Mouse (Mus musculus): ENCODE data around the gene Capn1. TPM values are rescaled to one million over a fixed set of nuclear protein-coding genes. Genes with fewer than 3 reads are reported as not detected.

Gene Capn1
- total RNA-seq, 1 experiment from 2014 or later = 32.4 TPM

GRCm38 (mm10) chr19:5944145-5944544, 71.6 kb downstream of the Capn1 start:
- peak in 1 of 2 experiments; percentile 15; a peak in 1 of 4 replicates for ATAC-seq (replicated peaks in 1 of 2; ENCODE audit: insufficient read depth in 1 of 2, low FRiP score in 2 of 2, low TSS enrichment in 1 of 2, low read depth in 1 of 2, poor library complexity in 2 of 2, severe bottlenecking in 2 of 2)

- no peak for ATAC-seq (replicated peaks in 1 of 2; ENCODE audit: insufficient read depth in 1 of 2, low FRiP score in 2 of 2, low TSS enrichment in 1 of 2, low read depth in 1 of 2, poor library complexity in 2 of 2, severe bottlenecking in 2 of 2)
These were observed 72.3 kb downstream of the Capn1 start for GRCm38 (mm10) chr19:5943404-5943803.

GRCm38 (mm10) chr19:5942581-5942980, 73.1 kb downstream of the Capn1 start:
- ATAC-seq (replicated peaks in 1 of 2; ENCODE audit: insufficient read depth in 1 of 2, low FRiP score in 2 of 2, low TSS enrichment in 1 of 2, low read depth in 1 of 2, poor library complexity in 2 of 2, severe bottlenecking in 2 of 2) = no peak

- ATAC-seq (replicated peaks in 1 of 2; ENCODE audit: insufficient read depth in 1 of 2, low FRiP score in 2 of 2, low TSS enrichment in 1 of 2, low read depth in 1 of 2, poor library complexity in 2 of 2, severe bottlenecking in 2 of 2) = no peak
These were observed 75.0 kb downstream of the Capn1 start for GRCm38 (mm10) chr19:5940656-5941055.

GRCm38 (mm10) chr19:5940173-5940572, 75.5 kb downstream of the Capn1 start:
- no peak for ATAC-seq (replicated peaks in 1 of 2; ENCODE audit: insufficient read depth in 1 of 2, low FRiP score in 2 of 2, low TSS enrichment in 1 of 2, low read depth in 1 of 2, poor library complexity in 2 of 2, severe bottlenecking in 2 of 2)

GRCm38 (mm10) chr19:5939715-5940114, 76.0 kb downstream of the Capn1 start:
- no peak for ATAC-seq (replicated peaks in 1 of 2; ENCODE audit: insufficient read depth in 1 of 2, low FRiP score in 2 of 2, low TSS enrichment in 1 of 2, low read depth in 1 of 2, poor library complexity in 2 of 2, severe bottlenecking in 2 of 2)

Other genes with a start within 250 kb of the Capn1 start
- gene Scyl1, start 244.5 kb downstream of the Capn1 start, total RNA-seq (2017) = 22.5 and 30.9 TPM in 2 replicates
- gene Frmd8, start 140.6 kb downstream of the Capn1 start, total RNA-seq (2017) = 26.4 and 31.8 TPM in 2 replicates
- 48.1 and 60.3 TPM in 2 replicates for gene Slc25a45, start 138.1 kb downstream of the Capn1 start, total RNA-seq (2017)
- 2.4 and 2.6 TPM in 2 replicates for gene Tigd3, start 121.7 kb downstream of the Capn1 start, total RNA-seq (2017)
- gene Dpf2, start 102.9 kb downstream of the Capn1 start, total RNA-seq (2017) = 121 and 154 TPM in 2 replicates
- gene Cdc42ep2, start 91.1 kb downstream of the Capn1 start, total RNA-seq (2017) = 0.25 TPM in 1 of 2 replicates, not detected in the other
- 39.6 and 68.5 TPM in 2 replicates for gene Pola2, start 51.7 kb downstream of the Capn1 start, total RNA-seq (2017)
- gene Slc22a20, start 29.8 kb downstream of the Capn1 start, total RNA-seq (2017) = not detected in 2 replicates
- gene Syvn1, start 30.7 kb upstream of the Capn1 start, total RNA-seq (2017) = 7.0 and 9.4 TPM in 2 replicates
- gene Mrpl49, start 41.9 kb upstream of the Capn1 start, total RNA-seq (2017) = 37.0 and 38.9 TPM in 2 replicates
- gene Fau, start 41.9 kb upstream of the Capn1 start, total RNA-seq (2017) = 1,306 and 2,041 TPM in 2 replicates
- gene Znhit2, start 45.3 kb upstream of the Capn1 start, total RNA-seq (2017) = 8.3 and 11.5 TPM in 2 replicates
- gene Tm7sf2, start 52.5 kb upstream of the Capn1 start, total RNA-seq (2017) = 1.3 and 3.0 TPM in 2 replicates
- 46.8 and 52.8 TPM in 2 replicates for gene Vps51, start 61.3 kb upstream of the Capn1 start, total RNA-seq (2017)
- not detected in 2 replicates for gene Tmem262, start 64.1 kb upstream of the Capn1 start, total RNA-seq (2017)
- gene Gm28374, start 66.4 kb upstream of the Capn1 start, total RNA-seq (2017) = not detected in 2 replicates
- gene Zfpl1, start 69.1 kb upstream of the Capn1 start, total RNA-seq (2017) = 23.5 and 68.8 TPM in 2 replicates
- gene Cdca5, start 69.1 kb upstream of the Capn1 start, total RNA-seq (2017) = 25.8 and 26.8 TPM in 2 replicates
- 1.3 and 1.5 TPM in 2 replicates for gene AC131692.1, start 78.5 kb upstream of the Capn1 start, total RNA-seq (2017)
- 0.13 TPM in 1 of 2 replicates, not detected in the other for gene Naaladl1, start 89.9 kb upstream of the Capn1 start, total RNA-seq (2017)
- 5.0 and 6.8 TPM in 2 replicates for gene Sac3d1, start 102.8 kb upstream of the Capn1 start, total RNA-seq (2017)
- 3.4 and 13.4 TPM in 2 replicates for gene Snx15, start 112.4 kb upstream of the Capn1 start, total RNA-seq (2017)
- 3.3 and 5.6 TPM in 2 replicates for gene Batf2, start 125.1 kb upstream of the Capn1 start, total RNA-seq (2017)
- gene Arl2, start 125.7 kb upstream of the Capn1 start, total RNA-seq (2017) = 24.9 and 37.0 TPM in 2 replicates
- gene Majin, start 168.5 kb upstream of the Capn1 start, total RNA-seq (2017) = not detected in 2 replicates
- 1.3 TPM in 1 of 2 replicates, not detected in the other for gene Gpha2, start 210.5 kb upstream of the Capn1 start, total RNA-seq (2017)
- 5.5 and 6.2 TPM in 2 replicates for gene Ppp2r5b, start 220.0 kb upstream of the Capn1 start, total RNA-seq (2017)
- gene Atg2a, start 225.8 kb upstream of the Capn1 start, total RNA-seq (2017) = 9.5 and 10.6 TPM in 2 replicates

Data from hematopoietic stem cell, adult 5-6 weeks (primary cell).